Mouse (Mus musculus): ENCODE results near the gene Stx3.

Gene Stx3

GRCm38 (mm10) chr19:11819143-11819700 is at the start of gene Stx3:
TSS of gene Stx3 (minus strand) at chr19:11819403.
- no peak for DNase-seq (ENCODE audit: low spot score)

- DNase-seq (ENCODE audit: low spot score): no peak
Observed at GRCm38 (mm10) chr19:11867837-11868236, 48.6 kb upstream of the Stx3 start.

- DNase-seq (ENCODE audit: low spot score): no peak
Observed at GRCm38 (mm10) chr19:11860966-11861365, 41.8 kb upstream of the Stx3 start, which contains the start of gene Olfr1418. TSS of gene Olfr1418 (minus strand) at chr19:11861066.

GRCm38 (mm10) chr19:11856506-11856905 is 37.3 kb upstream of the Stx3 start:
- no peak for DNase-seq (ENCODE audit: low spot score)

GRCm38 (mm10) chr19:11854821-11855220 is 35.6 kb upstream of the Stx3 start:
- DNase-seq (ENCODE audit: low spot score): no peak

- DNase-seq (ENCODE audit: low spot score): no peak
Observed at GRCm38 (mm10) chr19:11852652-11853051, 33.4 kb upstream of the Stx3 start.

GRCm38 (mm10) chr19:11846333-11846732 is 27.1 kb upstream of the Stx3 start:
- no peak for DNase-seq (ENCODE audit: low spot score)

GRCm38 (mm10) chr19:11839119-11839518 is 19.9 kb upstream of the Stx3 start, which contains the start of gene Olfr1417:
TSS of gene Olfr1417 (minus strand) at chr19:11839219.
- no peak for DNase-seq (ENCODE audit: low spot score)

- DNase-seq (ENCODE audit: low spot score): no peak
Observed at GRCm38 (mm10) chr19:11823346-11824065, 4.3 kb upstream of the Stx3 start.

GRCm38 (mm10) chr19:11820211-11820610 is 1.0 kb upstream of the Stx3 start:
- DNase-seq (ENCODE audit: low spot score): no peak

GRCm38 (mm10) chr19:11819800-11820199 is 597 bp upstream of the Stx3 start:
- peak; percentile 90 for DNase-seq (ENCODE audit: low spot score)

- peak; percentile 75 for DNase-seq (ENCODE audit: low spot score)
Observed at GRCm38 (mm10) chr19:11818199-11819142, 732 bp downstream of the Stx3 start.

GRCm38 (mm10) chr19:11817586-11817985 is 1.6 kb downstream of the Stx3 start:
- no peak for DNase-seq (ENCODE audit: low spot score)

GRCm38 (mm10) chr19:11816706-11817105 is 2.5 kb downstream of the Stx3 start:
- DNase-seq (ENCODE audit: low spot score): no peak

GRCm38 (mm10) chr19:11814742-11815333 is 4.4 kb downstream of the Stx3 start:
- DNase-seq (ENCODE audit: low spot score): no peak

GRCm38 (mm10) chr19:11813649-11814048 is 5.6 kb downstream of the Stx3 start:
- peak; percentile 50 for DNase-seq (ENCODE audit: low spot score)

- DNase-seq (ENCODE audit: low spot score): no peak
Observed at GRCm38 (mm10) chr19:11813136-11813535, 6.1 kb downstream of the Stx3 start.

- no peak for DNase-seq (ENCODE audit: low spot score)
Observed at GRCm38 (mm10) chr19:11811688-11812365, 7.4 kb downstream of the Stx3 start.

GRCm38 (mm10) chr19:11810856-11811255 is 8.3 kb downstream of the Stx3 start:
- DNase-seq (ENCODE audit: low spot score): peak; percentile 68

GRCm38 (mm10) chr19:11810003-11810758 is 9.0 kb downstream of the Stx3 start:
- DNase-seq (ENCODE audit: low spot score): no peak

- no peak for DNase-seq (ENCODE audit: low spot score)
Observed at GRCm38 (mm10) chr19:11808452-11808851, 10.8 kb downstream of the Stx3 start.
